Mouse (Mus musculus) embryo, embryonic 11 days (tissue): ENCODE data around the gene Lsm7.

Experiments
- DNase-seq: peaks from one replicate; pipeline ENCODE4 v3.0.0-alpha.2; 2015

Lsm7 gene

GRCm38 (mm10) chr10:80854913-80855748 lies at the start of gene Lsm7, which contains the start of gene Sppl2b:
Gene Lsm7 (minus strand): TSS chr10:80855209.
Gene Sppl2b (plus strand): TSS chr10:80855275.
- DNase-seq = peak; percentile 97

- no peak for DNase-seq
These were observed 49.7 kb upstream of the Lsm7 start for GRCm38 (mm10) chr10:80904709-80905108.

GRCm38 (mm10) chr10:80904004-80904693 lies 49.1 kb upstream of the Lsm7 start:
- DNase-seq = no peak

- no peak for DNase-seq
These were observed 48.3 kb upstream of the Lsm7 start for GRCm38 (mm10) chr10:80903282-80903681.

- DNase-seq = no peak
These were observed 47.4 kb upstream of the Lsm7 start for GRCm38 (mm10) chr10:80902273-80902940.

- DNase-seq = no peak
These were observed 46.6 kb upstream of the Lsm7 start for GRCm38 (mm10) chr10:80901409-80902272.

GRCm38 (mm10) chr10:80900318-80901247 lies 45.6 kb upstream of the Lsm7 start, which contains the start of gene Timm13:
Gene Timm13 (minus strand): TSS chr10:80900969.
- DNase-seq = peak; percentile 100

GRCm38 (mm10) chr10:80899591-80900317 lies 44.7 kb upstream of the Lsm7 start:
- DNase-seq = no peak

- DNase-seq = no peak
These were observed 44.1 kb upstream of the Lsm7 start for GRCm38 (mm10) chr10:80899074-80899473.

- DNase-seq = peak; percentile 33
These were observed 43.0 kb upstream of the Lsm7 start for GRCm38 (mm10) chr10:80897861-80898510.

GRCm38 (mm10) chr10:80896581-80897485 lies 41.8 kb upstream of the Lsm7 start:
- DNase-seq = no peak

- no peak for DNase-seq
These were observed 40.7 kb upstream of the Lsm7 start for GRCm38 (mm10) chr10:80895697-80896096.

GRCm38 (mm10) chr10:80895100-80895499 lies 40.1 kb upstream of the Lsm7 start:
- no peak for DNase-seq

GRCm38 (mm10) chr10:80887181-80887580 lies 32.2 kb upstream of the Lsm7 start:
- DNase-seq = no peak

GRCm38 (mm10) chr10:80881301-80881700 lies 26.3 kb upstream of the Lsm7 start:
- peak; percentile 53 for DNase-seq

- no peak for DNase-seq
These were observed 25.9 kb upstream of the Lsm7 start for GRCm38 (mm10) chr10:80880901-80881300.

- peak; percentile 74 for DNase-seq
These were observed 25.2 kb upstream of the Lsm7 start for GRCm38 (mm10) chr10:80880131-80880641.

GRCm38 (mm10) chr10:80876594-80876993 lies 21.6 kb upstream of the Lsm7 start:
- no peak for DNase-seq

GRCm38 (mm10) chr10:80876028-80876427 lies 21.0 kb upstream of the Lsm7 start:
- DNase-seq = peak; percentile 55
